Mouse (Mus musculus) embryonic fibroblast, embryonic 13.5 days (primary cell): ENCODE measurements at regions not wholly inside any gene's neighbourhood (a gene's known extent, or its start where the extent isn't known, plus 50 kb on each side); places are given as distances from the start of the nearest gene placed in this dataset.

Source experiments
- H3K27ac ChIP-seq: 2 replicates; pipeline ENCODE4 v1.5.1; 2012; ENCODE audit warnings: low read length, control low read depth, inconsistent platforms; ENCODE audit not compliant: insufficient read depth
- H3K4me1 ChIP-seq: 2 replicates; pipeline ENCODE4 v1.6.1; 2011; ENCODE audit warnings: low read length; ENCODE audit not compliant: control insufficient read depth, insufficient read depth
- H3K4me3 ChIP-seq: 2 replicates; pipeline ENCODE4 v1.5.1; 2011; ENCODE audit warnings: mild to moderate bottlenecking, control low read depth, low read length; ENCODE audit not compliant: insufficient read depth
- CTCF ChIP-seq: IDR thresholded peaks from 2 replicates; pipeline ENCODE4 v1.5.1; 2011; ENCODE audit warnings: mild to moderate bottlenecking, control low read depth, low read length, moderate library complexity, borderline replicate concordance; ENCODE audit not compliant: insufficient read depth
- POLR2A ChIP-seq: IDR thresholded peaks from 2 replicates; pipeline ENCODE4 v1.6.1; 2011; ENCODE audit warnings: low read depth, mild to moderate bottlenecking, control low read depth, low read length, moderate library complexity

DNA sequence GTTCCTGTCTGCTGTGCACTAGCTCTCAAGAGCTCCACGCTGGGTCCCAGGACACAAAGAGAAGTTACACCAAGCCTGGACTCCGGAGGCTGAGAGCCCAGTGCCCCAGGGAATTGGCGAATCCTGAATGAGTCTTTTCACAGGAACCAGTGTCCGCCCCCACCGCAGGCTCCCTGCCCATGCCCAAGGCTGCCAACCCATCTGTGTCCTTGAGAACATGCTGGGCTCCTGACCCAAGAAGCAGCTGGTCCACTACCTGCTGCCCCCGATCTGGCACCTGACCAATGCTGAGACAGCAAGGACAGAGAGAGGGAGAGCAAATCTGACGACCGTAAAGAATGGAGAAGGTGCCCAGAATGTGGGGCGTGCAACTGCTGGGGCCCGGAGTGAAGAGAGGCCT, 85.2 kb upstream of the Cplx2 start:
- Histone ChIP-seq H3K4me1 (peaks cover under 1% of the 10 kb centered on the region; the same call in 1 of the 2 replicates), H3K27ac (no peak overlapping the region), H3K4me3 (no peak overlapping the region)
- no peak for TF ChIP-seq POLR2A
- no peak for TF ChIP-seq CTCF

GRCm38 (mm10) chr13:54286616-54287015, 84.5 kb upstream of the Cplx2 start:
- H3K27ac ChIP-seq = no peak overlapping the region
- no peak overlapping the region for H3K4me3 ChIP-seq
- no peak for TF ChIP-seq CTCF
- no peak for TF ChIP-seq POLR2A
- H3K4me1 ChIP-seq = no peaks in the 10 kb centered on the region

DNA sequence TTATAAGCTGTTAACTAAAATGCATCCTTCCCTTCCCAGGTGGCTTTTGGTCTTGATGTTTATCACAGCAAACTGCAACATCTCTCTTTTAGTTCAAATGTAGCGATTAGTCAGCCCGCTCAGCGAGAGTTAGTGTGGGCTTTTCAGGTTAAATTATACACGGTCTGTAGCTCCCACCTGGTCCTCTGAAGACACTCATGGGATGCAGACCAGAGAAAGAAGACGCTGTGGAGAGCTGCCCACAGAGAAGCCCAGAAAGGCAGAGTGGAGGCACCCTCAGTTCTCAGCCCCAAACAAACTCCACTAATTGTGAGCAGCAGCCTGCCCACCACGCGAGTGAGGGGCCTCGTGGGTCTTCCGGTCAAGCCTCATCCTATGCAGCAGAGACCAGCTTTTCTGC, 81.1 kb upstream of the Cplx2 start:
- no peaks in the 10 kb centered on the region for H3K4me1 ChIP-seq
- TF ChIP-seq POLR2A (no peak), CTCF (no peak)
- H3K4me3 ChIP-seq = no peak overlapping the region
- H3K27ac ChIP-seq = no peak overlapping the region

DNA sequence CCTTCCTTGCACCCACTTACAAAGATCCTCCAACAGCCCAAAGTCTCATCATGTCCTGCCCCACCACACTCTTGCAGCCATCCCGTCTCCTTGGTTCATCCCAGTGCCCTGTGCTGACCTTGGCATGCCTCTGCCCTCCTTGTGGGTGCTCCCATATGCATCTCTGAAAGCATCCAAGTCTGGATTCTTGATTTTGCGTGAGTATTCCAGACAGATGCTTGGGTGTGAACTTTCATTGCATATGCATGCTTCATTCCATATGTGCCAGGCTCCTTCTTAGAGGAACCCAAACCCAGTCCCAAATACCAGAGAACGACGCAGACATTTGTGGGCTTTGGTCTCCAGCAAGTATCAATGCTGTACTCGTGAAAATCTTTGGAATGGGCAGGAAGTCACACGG, 78.8 kb upstream of the Cplx2 start:
- H3K4me3 ChIP-seq = no peak overlapping the region
- no peak overlapping the region for H3K27ac ChIP-seq
- H3K4me1 ChIP-seq = peaks cover 2% of the 10 kb centered on the region; the same call in 1 of the 2 replicates
- no peak for TF ChIP-seq POLR2A
- no peak for TF ChIP-seq CTCF

DNA sequence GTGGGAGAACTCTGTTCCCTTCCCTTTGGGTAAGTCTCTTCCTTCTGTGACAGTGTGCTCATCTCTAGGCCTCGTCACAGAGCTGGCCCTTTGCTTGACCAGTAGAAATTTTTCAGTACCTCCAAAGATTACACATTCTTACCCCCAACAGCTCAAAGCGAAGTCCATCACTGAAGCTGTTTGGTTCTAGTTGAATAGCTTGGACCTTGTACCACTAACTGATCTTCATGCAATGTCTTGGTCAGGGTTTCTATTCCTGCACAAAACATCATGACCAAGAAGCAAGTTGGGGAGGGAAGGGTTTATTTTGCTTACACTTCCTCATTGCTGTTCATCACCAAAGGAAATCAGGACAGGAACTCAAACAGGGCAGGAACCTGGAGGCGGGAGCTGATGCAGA, 78.1 kb upstream of the Cplx2 start:
- TF ChIP-seq POLR2A (no peak), CTCF (no peak)
- no peak overlapping the region for H3K4me3 ChIP-seq

DNA sequence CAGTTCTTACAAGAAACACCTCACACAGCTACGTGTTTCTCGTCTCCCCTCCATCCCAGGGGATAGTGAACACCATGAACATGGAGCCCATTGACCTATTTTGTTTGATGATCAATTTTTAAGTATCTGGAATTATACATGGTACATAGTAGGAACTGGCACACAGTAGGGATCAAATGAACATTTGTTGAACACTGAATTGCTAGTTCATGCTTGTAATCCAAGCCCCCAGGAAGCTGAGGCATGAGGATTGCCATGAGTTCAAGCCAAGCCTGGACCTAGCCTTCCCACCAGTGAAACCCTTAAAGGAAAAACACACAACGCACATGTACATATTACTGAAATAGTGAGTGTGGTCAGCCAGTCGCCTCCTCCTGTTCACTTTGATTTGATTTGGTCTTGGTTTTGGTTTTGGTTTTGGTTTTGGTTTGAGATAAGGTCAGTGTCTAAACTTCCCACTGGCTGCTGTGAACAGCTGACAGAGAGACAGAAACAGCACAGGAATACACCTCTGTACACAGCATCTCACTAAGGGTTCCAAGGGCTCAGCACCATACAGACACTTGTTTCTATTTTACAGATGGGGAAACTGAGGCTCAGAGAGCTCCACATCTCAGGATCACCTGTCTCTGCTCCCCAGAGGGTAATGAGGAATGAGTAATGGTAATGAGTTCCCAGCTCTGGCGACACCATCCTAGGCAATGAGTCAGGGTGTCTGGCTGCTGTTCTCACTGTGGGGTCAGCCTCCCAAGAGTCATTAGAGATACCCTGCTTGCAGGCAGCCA, 75.5 kb upstream of the Cplx2 start:
- Histone ChIP-seq H3K27ac (no peak overlapping the region), H3K4me3 (no peak overlapping the region), H3K4me1 (peaks cover 2% of the 10 kb centered on the region; the same call in 1 of the 2 replicates)
- TF ChIP-seq POLR2A = no peak
- TF ChIP-seq CTCF = no peak

More for the DNA sequence above, 78.1 kb upstream of the Cplx2 start:
- H3K27ac ChIP-seq = no peak overlapping the region
- peaks cover 2% of the 10 kb centered on the region; the same call in 1 of the 2 replicates for H3K4me1 ChIP-seq

- H3K4me3 ChIP-seq = no peak overlapping the region
- H3K27ac ChIP-seq = no peak overlapping the region
- TF ChIP-seq CTCF (no peak), POLR2A (no peak)
- peaks cover 6% of the 10 kb centered on the region for H3K4me1 ChIP-seq
Measured at GRCm38 (mm10) chr13:54296260-54296555, 74.9 kb upstream of the Cplx2 start.

- no peak overlapping the region for H3K4me3 ChIP-seq
- no peak for TF ChIP-seq POLR2A
- TF ChIP-seq CTCF = no peak
Measured at GRCm38 (mm10) chr13:54298851-54299250, 72.3 kb upstream of the Cplx2 start.

DNA sequence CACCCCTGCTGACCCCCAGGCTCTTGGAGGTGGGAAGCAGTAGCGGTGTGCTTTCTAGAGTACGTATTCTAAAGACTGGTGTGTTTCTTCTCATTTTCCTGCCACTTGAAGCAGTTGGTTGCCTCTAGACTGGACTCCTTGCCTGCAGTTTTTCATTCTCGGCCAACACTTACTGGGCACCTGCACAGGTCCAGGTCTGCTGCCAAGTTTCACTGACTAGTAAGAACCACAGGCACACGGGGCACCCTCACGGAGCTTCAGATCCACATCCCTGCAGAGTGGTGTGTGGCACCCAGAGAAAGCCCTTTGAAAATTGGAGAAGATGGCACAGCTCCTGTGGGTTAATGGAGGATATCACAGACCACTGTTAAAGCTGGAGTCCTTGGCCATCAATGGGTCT, 71.9 kb upstream of the Cplx2 start:
- TF ChIP-seq CTCF (no peak), POLR2A (no peak)
- Histone ChIP-seq H3K4me3 (no peak overlapping the region), H3K4me1 (peaks cover 15% of the 10 kb centered on the region)

More at GRCm38 (mm10) chr13:54298851-54299250, 72.3 kb upstream of the Cplx2 start:
- H3K27ac ChIP-seq = no peak overlapping the region
- H3K4me1 ChIP-seq = peaks cover 15% of the 10 kb centered on the region

DNA sequence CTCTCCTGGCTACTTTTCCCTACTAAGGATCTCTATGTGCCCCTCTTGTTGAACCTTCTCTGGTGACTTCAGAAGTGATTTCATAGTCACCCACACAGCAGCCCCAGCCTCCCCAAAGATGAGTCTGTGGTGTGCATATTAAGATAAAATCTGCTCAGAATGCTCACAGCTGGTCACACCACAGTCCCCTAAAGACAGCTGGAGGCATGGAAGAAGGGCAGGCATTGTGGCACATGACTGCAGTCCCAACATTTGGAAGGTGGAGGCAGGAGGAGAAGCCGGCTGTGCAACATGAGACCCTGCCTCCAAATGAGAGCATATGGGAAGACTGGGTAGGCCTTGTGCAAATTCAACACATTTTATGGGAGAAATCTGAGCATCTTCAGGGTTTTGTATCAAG, 70.0 kb upstream of the Cplx2 start:
- no peak for TF ChIP-seq POLR2A
- TF ChIP-seq CTCF = no peak
- Histone ChIP-seq H3K4me3 (no peak overlapping the region), H3K27ac (no peak overlapping the region), H3K4me1 (peaks cover 15% of the 10 kb centered on the region)

More for the DNA sequence above, 71.9 kb upstream of the Cplx2 start:
- H3K27ac ChIP-seq = no peak overlapping the region

GRCm38 (mm10) chr13:54301677-54302076, 69.5 kb upstream of the Cplx2 start:
- H3K27ac ChIP-seq = peak overlapping the region; percentile 93; the same call in 1 of the 2 replicates
- TF ChIP-seq CTCF (no peak), POLR2A (no peak)
- peaks cover 14% of the 10 kb centered on the region for H3K4me1 ChIP-seq
- H3K4me3 ChIP-seq = 0 out of 2 replicates have a peak overlapping the region, but pooled peaks have one; percentile 65
